Mouse (Mus musculus): ENCODE results near the gene 6330409D20Rik. TPM values are rescaled to one million over a fixed set of nuclear protein-coding genes. Genes with fewer than 3 reads are reported as not detected.

6330409D20Rik gene
- polyA plus RNA-seq, 1 experiment from 2014 or later = not detected

GRCm38 (mm10) chr2:32775359-32776074, 34.7 kb upstream of the 6330409D20Rik start, which contains the start of the genes Ttc16 and Ptrh1:
Gene Ttc16, minus strand, starts transcription at chr2:32775633.
Gene Ptrh1, plus strand, starts transcription at chr2:32775786.
- H3K36me3 ChIP-seq (ENCODE audit: control insufficient read depth, insufficient read depth, low read length) = no peaks in the 10 kb centered on the region
- no peaks in the 10 kb centered on the region for H3K27me3 ChIP-seq (replicated peaks; ENCODE audit: control insufficient read depth, insufficient read depth, low read length)
- peaks cover 17% of the 10 kb centered on the region for H3K4me1 ChIP-seq (ENCODE audit: control insufficient read depth, insufficient read depth, low read length)
- H3K9ac ChIP-seq (ENCODE audit: low read depth, low read length) = peak within 1 kb of the TSS; percentile 69
- H3K27ac ChIP-seq (ENCODE audit: low read length) = peak within 1 kb of the TSS; percentile 73
- no peaks in the 10 kb centered on the region for H3K9me3 ChIP-seq (ENCODE audit: control insufficient read depth, low read length)
- peak within 1 kb of the TSS; percentile 64 for H3K4me3 ChIP-seq (ENCODE audit: low read length)
- peak; percentile 96 for ATAC-seq
- under 1% methylated on average over 46 of the region's 46 CpGs for WGBS
- peak within 1 kb of the TSS; percentile 93 for H3K4me2 ChIP-seq (ENCODE audit: low read depth, low read length)

DNA sequence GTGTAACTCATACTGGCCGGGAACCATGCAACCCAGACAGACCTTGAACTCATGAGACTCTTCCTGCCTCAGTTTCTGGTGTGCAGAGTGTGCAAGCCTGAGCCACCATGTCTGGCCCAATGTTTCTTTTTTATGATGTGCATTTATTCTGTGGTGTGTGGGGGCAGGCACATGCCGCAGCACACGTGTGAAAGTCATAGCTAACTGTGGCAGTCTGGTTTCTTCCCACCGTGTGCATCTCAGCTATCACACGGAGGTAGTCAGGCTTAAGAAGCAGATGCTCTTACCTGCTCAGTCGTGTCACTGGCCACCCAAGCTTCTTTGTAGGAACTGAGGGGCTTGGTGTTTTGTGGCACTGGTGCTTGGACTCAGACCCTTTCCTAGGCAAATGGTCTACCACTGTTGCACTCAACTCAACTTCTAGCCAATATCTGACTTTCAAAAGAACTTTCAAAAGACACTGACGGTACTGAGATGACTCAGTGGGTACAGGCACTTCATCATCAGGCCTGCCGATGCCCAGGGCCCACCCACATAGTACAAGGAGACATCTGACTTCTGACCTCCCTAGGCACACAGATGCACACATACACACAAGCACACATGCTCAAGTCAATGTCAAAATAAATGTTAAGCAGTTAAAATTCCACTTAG, 31.9 kb upstream of the 6330409D20Rik start:
- Histone ChIP-seq H3K9me3 (ENCODE audit: control insufficient read depth, low read length) (no peaks in the 10 kb centered on the region), H3K4me2 (ENCODE audit: low read depth, low read length) (no peak overlapping the region), H3K4me3 (ENCODE audit: low read length) (no peak overlapping the region), H3K4me1 (ENCODE audit: control insufficient read depth, insufficient read depth, low read length) (peaks cover 19% of the 10 kb centered on the region), H3K36me3 (ENCODE audit: control insufficient read depth, insufficient read depth, low read length) (no peaks in the 10 kb centered on the region), H3K9ac (ENCODE audit: low read depth, low read length) (no peak overlapping the region), H3K27me3 (replicated peaks; ENCODE audit: control insufficient read depth, insufficient read depth, low read length) (no peaks in the 10 kb centered on the region), H3K27ac (ENCODE audit: low read length) (no peak overlapping the region)
- ATAC-seq = no peak
- WGBS = 81% methylated on average over 8 of the region's 8 CpGs

GRCm38 (mm10) chr2:32771886-32772285, 31.1 kb upstream of the 6330409D20Rik start:
- Histone ChIP-seq H3K27ac (ENCODE audit: low read length) (0 out of 2 replicates have a peak overlapping the region, but pooled peaks have one; percentile 9), H3K9me3 (ENCODE audit: control insufficient read depth, low read length) (no peaks in the 10 kb centered on the region), H3K4me2 (ENCODE audit: low read depth, low read length) (no peak overlapping the region), H3K4me1 (ENCODE audit: control insufficient read depth, insufficient read depth, low read length) (peaks cover 19% of the 10 kb centered on the region), H3K36me3 (ENCODE audit: control insufficient read depth, insufficient read depth, low read length) (no peaks in the 10 kb centered on the region), H3K27me3 (replicated peaks; ENCODE audit: control insufficient read depth, insufficient read depth, low read length) (no peaks in the 10 kb centered on the region), H3K4me3 (ENCODE audit: low read length) (no peak overlapping the region), H3K9ac (ENCODE audit: low read depth, low read length) (0 out of 2 replicates have a peak overlapping the region, but pooled peaks have one; percentile 6)
- WGBS = 24% methylated on average over 12 of the region's 12 CpGs
- no peak for ATAC-seq

GRCm38 (mm10) chr2:32769327-32770085, 28.7 kb upstream of the 6330409D20Rik start:
- Histone ChIP-seq H3K4me1 (ENCODE audit: control insufficient read depth, insufficient read depth, low read length) (peaks cover 6% of the 10 kb centered on the region), H3K36me3 (ENCODE audit: control insufficient read depth, insufficient read depth, low read length) (no peaks in the 10 kb centered on the region), H3K27ac (ENCODE audit: low read length) (no peak overlapping the region), H3K4me3 (ENCODE audit: low read length) (no peak overlapping the region), H3K9me3 (ENCODE audit: control insufficient read depth, low read length) (no peaks in the 10 kb centered on the region), H3K9ac (ENCODE audit: low read depth, low read length) (no peak overlapping the region), H3K27me3 (replicated peaks; ENCODE audit: control insufficient read depth, insufficient read depth, low read length) (no peaks in the 10 kb centered on the region), H3K4me2 (ENCODE audit: low read depth, low read length) (no peak overlapping the region)
- 71% methylated on average over 5 of the region's 5 CpGs for WGBS
- ATAC-seq = no peak

DNA sequence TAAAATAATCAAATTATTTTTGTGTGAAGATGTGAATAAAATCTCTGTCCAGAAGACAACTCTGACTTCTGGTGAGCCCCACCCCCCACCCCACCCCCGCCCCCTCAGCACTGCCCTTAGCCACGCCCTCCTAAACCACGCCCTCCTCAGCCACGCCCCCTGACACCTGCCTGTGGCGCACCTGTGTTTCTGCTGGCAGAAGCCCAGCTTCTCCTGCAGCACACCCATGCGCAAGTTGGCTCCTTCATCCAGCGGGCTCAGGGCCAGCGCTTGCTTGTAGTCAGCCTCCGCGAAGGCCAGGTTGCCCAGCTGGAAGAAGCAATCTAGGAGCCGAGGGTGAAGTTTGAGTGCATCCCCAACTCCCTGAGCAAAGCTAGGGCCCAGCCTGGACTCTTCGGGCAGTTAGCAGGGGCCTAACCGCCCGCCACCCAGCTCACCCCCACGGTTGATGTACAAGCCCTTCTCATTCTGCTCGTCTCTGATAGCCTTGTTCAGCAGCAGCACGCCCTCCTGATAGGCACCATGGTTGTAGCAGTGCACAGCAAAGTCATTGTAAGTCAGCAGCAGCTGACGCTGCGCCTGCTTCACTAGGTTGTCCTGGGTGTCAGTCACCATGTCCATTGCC, 28.0 kb upstream of the 6330409D20Rik start:
- H3K9me3 ChIP-seq (ENCODE audit: control insufficient read depth, low read length) = no peaks in the 10 kb centered on the region
- WGBS = 53% methylated on average over 19 of the region's 19 CpGs
- no peak overlapping the region for H3K4me3 ChIP-seq (ENCODE audit: low read length)
- no peak overlapping the region for H3K4me2 ChIP-seq (ENCODE audit: low read depth, low read length)
- no peaks in the 10 kb centered on the region for H3K27me3 ChIP-seq (replicated peaks; ENCODE audit: control insufficient read depth, insufficient read depth, low read length)
- H3K9ac ChIP-seq (ENCODE audit: low read depth, low read length) = peak overlapping the region; percentile 34; the same call in 1 of the 2 replicates
- H3K36me3 ChIP-seq (ENCODE audit: control insufficient read depth, insufficient read depth, low read length) = no peaks in the 10 kb centered on the region
- no peak overlapping the region for H3K27ac ChIP-seq (ENCODE audit: low read length)
- peak; percentile 32; the same call in 1 of the 2 replicates for ATAC-seq
- peaks cover 6% of the 10 kb centered on the region for H3K4me1 ChIP-seq (ENCODE audit: control insufficient read depth, insufficient read depth, low read length)

DNA sequence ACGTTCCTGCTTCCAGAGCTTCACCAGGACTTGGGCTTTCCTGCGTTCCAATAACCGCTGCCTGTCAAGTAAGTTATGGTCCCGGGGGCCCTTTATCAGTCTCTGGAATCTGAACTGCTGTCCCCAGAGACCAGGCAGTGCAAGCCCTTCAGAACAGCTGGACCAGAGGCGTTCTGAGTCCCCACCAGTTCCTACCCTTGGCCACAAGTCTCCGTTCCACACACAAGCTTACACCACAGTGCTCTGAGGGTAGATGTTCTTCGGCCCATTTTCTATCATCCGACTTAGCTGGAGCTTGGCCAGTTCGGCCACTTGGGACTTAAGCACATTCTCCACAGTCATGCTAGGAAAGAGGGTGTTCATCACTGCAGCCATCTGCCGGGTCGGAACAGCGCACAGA, 26.4 kb upstream of the 6330409D20Rik start:
- Histone ChIP-seq H3K27ac (ENCODE audit: low read length) (no peak overlapping the region), H3K4me2 (ENCODE audit: low read depth, low read length) (no peak overlapping the region), H3K4me1 (ENCODE audit: control insufficient read depth, insufficient read depth, low read length) (peaks cover 5% of the 10 kb centered on the region), H3K27me3 (replicated peaks; ENCODE audit: control insufficient read depth, insufficient read depth, low read length) (no peaks in the 10 kb centered on the region), H3K9me3 (ENCODE audit: control insufficient read depth, low read length) (no peaks in the 10 kb centered on the region), H3K36me3 (ENCODE audit: control insufficient read depth, insufficient read depth, low read length) (no peaks in the 10 kb centered on the region), H3K9ac (ENCODE audit: low read depth, low read length) (no peak overlapping the region), H3K4me3 (ENCODE audit: low read length) (no peak overlapping the region)
- 65% methylated on average over 12 of the region's 12 CpGs for WGBS
- no peak for ATAC-seq

GRCm38 (mm10) chr2:32763353-32763752, 22.5 kb upstream of the 6330409D20Rik start:
- Histone ChIP-seq H3K4me3 (ENCODE audit: low read length) (no peak overlapping the region), H3K9ac (ENCODE audit: low read depth, low read length) (no peak overlapping the region), H3K4me1 (ENCODE audit: control insufficient read depth, insufficient read depth, low read length) (no peaks in the 10 kb centered on the region), H3K27ac (ENCODE audit: low read length) (no peak overlapping the region), H3K36me3 (ENCODE audit: control insufficient read depth, insufficient read depth, low read length) (peaks cover 9% of the 10 kb centered on the region; the same call in 1 of the 2 replicates), H3K27me3 (replicated peaks; ENCODE audit: control insufficient read depth, insufficient read depth, low read length) (no peaks in the 10 kb centered on the region), H3K9me3 (ENCODE audit: control insufficient read depth, low read length) (no peaks in the 10 kb centered on the region), H3K4me2 (ENCODE audit: low read depth, low read length) (no peak overlapping the region)
- no peak for ATAC-seq
- 78% methylated on average over 3 of the region's 3 CpGs for whole genome bisulfite sequencing

- Histone ChIP-seq H3K9ac (ENCODE audit: low read depth, low read length) (no peak overlapping the region), H3K27me3 (replicated peaks; ENCODE audit: control insufficient read depth, insufficient read depth, low read length) (no peaks in the 10 kb centered on the region), H3K4me3 (ENCODE audit: low read length) (no peak overlapping the region), H3K4me2 (ENCODE audit: low read depth, low read length) (no peak overlapping the region), H3K36me3 (ENCODE audit: control insufficient read depth, insufficient read depth, low read length) (peaks cover 9% of the 10 kb centered on the region; the same call in 1 of the 2 replicates), H3K4me1 (ENCODE audit: control insufficient read depth, insufficient read depth, low read length) (peaks cover 2% of the 10 kb centered on the region; the same call in 1 of the 2 replicates), H3K27ac (ENCODE audit: low read length) (no peak overlapping the region), H3K9me3 (ENCODE audit: control insufficient read depth, low read length) (no peaks in the 10 kb centered on the region)
- ATAC-seq = no peak
- 85% methylated on average over 4 of the region's 4 CpGs for WGBS
Observed at GRCm38 (mm10) chr2:32761859-32762258, 21.0 kb upstream of the 6330409D20Rik start.
